Mouse (Mus musculus) kidney, adult 9 months (tissue): Measurements from ENCODE around the gene Rab5c.
A peak's percentile ranks its signal among the peaks of the same experiment; 100 is the strongest.

ENCODE experiments used
- DNase-seq: peaks from one replicate; pipeline ENCODE4 v3.0.0; 2022

The Rab5c gene

GRCm38 (mm10) chr11:100738066-100738604, at the start of gene Rab5c:
TSS of gene Rab5c (minus strand) at chr11:100738215.
- DNase-seq, result peak; percentile 100

- DNase-seq, result no peak
Observed at GRCm38 (mm10) chr11:100785774-100786173, 47.8 kb upstream of the Rab5c start.

- DNase-seq, result no peak
Observed at GRCm38 (mm10) chr11:100784286-100784685, 46.3 kb upstream of the Rab5c start.

- peak; percentile 96 for DNase-seq
Observed at GRCm38 (mm10) chr11:100782568-100782967, 44.6 kb upstream of the Rab5c start.

- peak; percentile 50 for DNase-seq
Observed at GRCm38 (mm10) chr11:100781763-100782475, 43.9 kb upstream of the Rab5c start.

GRCm38 (mm10) chr11:100780247-100780646, 42.2 kb upstream of the Rab5c start:
- no peak for DNase-seq

DNA sequence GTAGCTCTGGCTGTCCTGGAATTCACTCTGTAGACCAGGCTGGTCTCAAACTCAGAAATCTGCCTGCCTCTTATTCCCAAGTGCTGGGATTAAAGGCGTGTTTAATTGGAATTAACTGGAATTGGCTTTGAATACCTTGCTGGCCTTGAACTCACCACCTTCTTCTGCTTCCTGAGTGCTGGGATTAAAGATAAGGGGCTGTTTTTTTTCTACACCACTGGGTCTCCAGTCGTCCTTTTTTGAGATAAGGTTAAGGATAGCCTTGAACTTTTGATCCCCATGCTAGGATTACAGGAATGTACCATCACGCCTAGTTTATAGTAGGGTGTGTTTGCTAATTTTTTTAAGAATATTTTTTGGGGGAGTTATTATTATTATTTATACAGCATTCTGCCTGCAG, 40.1 kb upstream of the Rab5c start:
- DNase-seq, result no peak

DNA sequence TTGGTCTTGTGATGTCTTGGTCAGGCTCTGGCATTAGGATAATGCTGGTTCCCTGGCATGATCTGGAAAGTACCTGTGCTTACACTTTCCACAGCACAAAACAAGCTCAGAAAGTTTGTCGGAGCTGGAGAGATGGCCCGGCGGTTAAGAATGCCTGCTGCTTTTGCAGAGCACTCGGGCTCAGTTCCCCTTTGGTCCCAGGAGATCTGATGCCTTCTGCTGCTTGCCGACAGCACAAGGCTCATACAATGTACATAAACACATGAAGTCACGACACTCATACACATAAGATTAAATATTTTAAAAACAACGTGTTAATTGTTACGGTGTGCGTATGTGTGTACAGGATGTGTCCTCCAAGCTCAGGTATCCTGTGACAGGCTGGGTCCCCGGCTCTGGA, 37.9 kb upstream of the Rab5c start:
- no peak for DNase-seq

DNA sequence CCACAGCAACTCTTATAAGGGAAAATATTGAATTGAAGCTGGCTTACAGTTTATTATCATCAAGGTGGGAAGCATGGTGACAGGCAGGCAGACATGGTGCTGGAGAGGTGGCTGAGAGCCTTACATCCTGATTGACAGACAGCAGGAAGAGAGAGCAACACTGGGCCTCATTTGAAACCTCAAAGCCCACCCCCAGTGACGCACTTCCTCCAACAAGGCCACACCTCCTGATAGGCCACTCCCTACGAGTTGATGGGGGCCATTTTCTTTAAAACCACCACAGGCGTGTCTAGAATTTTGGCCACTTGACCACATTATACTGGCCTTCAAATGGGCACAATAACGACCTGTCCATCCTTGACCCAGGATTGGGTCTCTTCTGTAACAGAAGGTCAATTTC, 36.2 kb upstream of the Rab5c start:
- DNase-seq, result no peak

- DNase-seq, result peak; percentile 95
Observed at GRCm38 (mm10) chr11:100770646-100771408, 32.8 kb upstream of the Rab5c start, which contains the start of gene Ghdc. TSS of gene Ghdc (minus strand) at chr11:100770957.

DNA sequence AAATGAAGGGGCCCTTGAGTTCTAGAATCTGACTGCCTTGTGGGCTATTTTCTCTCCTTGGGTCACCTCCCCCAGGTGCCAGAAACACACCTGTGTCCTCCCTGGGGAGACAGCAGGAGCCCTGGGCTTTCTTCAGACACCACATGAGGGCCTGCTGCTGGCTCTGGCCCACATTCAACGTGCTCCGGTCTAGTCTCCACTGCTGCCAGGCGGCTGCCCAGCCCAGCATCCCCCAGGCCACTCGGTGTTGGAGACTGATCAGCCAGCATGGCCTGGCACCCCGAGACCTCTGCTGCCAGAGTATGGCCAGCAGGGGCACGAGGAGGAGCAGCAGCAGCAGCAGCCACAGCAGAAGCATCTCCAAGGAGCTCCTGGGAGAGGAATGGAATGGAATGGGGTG, 32.0 kb upstream of the Rab5c start:
- DNase-seq, result no peak

DNA sequence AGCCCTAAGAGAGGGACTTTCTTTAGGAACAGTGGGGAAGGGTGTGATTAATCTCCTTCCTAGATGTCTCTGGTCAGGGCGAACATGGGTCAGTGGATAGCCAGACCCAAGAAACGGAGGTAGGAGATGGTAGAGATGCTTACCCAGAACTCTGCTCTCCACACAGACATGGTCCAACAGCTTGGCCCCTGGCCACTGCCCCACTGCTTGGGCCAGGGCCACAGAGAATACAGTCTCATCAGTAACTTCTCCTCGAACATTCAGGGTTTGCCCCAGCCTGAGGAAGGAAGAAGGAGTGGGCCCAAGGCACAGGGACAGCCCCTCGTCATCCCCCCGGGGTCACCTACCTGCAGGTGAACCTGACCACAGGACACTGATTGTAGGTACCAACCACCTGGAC, 29.9 kb upstream of the Rab5c start:
- peak; percentile 64 for DNase-seq

- DNase-seq, result peak; percentile 80
Observed at GRCm38 (mm10) chr11:100766726-100767125, 28.7 kb upstream of the Rab5c start.

DNA sequence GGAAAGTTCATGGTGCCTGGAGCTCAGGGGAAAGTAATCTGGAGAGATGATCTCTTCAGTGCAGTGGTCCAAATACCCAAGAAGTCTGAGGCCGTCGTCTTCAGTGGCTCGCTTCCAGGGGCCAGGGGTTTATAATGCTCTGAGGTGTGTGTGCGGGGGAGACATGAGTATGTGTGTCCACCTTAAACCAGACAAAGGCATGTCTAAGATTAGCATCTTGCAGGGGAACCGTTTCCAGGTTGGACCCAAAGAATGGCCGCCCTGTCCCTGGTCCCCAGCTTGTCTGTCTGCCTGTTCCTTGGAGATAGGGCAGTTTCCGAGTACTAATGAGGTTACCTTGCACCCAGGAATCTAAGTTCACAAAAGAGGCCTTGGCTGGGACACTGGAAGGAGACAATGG, 24.8 kb upstream of the Rab5c start, which contains the start of gene Hcrt:
TSS of gene Hcrt (minus strand) at position 101 of the 400 bp plus-strand sequence.
- DNase-seq, result no peak

DNA sequence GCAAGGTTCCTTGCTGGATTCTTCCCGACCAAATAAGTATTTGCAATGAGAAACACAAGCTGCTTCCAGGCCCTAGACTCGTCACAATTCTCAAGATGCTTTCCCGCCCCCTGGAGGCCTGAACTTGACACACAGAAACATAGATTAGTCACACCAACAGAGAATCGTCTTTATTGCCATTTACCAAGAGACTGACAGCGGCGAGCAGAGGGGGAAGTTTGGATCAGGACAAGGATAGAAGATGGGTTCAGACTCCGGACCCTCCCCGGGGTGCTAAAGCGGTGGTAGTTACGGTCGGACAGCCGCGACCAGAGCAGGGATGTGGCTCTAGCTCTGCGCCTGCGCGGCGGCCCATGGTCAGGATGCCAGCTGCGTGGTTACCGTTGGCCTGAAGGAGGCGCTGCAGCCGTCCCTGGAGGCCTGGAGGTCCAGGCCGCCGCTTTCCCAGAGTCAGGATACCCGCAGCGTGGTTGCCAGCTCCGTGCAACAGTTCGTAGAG, 23.6 kb upstream of the Rab5c start:
- peak; percentile 88 for DNase-seq

GRCm38 (mm10) chr11:100759611-100760233, 21.7 kb upstream of the Rab5c start, which contains the start of gene Kcnh4:
TSS of gene Kcnh4 (minus strand) at chr11:100759942.
- peak; percentile 56 for DNase-seq

DNA sequence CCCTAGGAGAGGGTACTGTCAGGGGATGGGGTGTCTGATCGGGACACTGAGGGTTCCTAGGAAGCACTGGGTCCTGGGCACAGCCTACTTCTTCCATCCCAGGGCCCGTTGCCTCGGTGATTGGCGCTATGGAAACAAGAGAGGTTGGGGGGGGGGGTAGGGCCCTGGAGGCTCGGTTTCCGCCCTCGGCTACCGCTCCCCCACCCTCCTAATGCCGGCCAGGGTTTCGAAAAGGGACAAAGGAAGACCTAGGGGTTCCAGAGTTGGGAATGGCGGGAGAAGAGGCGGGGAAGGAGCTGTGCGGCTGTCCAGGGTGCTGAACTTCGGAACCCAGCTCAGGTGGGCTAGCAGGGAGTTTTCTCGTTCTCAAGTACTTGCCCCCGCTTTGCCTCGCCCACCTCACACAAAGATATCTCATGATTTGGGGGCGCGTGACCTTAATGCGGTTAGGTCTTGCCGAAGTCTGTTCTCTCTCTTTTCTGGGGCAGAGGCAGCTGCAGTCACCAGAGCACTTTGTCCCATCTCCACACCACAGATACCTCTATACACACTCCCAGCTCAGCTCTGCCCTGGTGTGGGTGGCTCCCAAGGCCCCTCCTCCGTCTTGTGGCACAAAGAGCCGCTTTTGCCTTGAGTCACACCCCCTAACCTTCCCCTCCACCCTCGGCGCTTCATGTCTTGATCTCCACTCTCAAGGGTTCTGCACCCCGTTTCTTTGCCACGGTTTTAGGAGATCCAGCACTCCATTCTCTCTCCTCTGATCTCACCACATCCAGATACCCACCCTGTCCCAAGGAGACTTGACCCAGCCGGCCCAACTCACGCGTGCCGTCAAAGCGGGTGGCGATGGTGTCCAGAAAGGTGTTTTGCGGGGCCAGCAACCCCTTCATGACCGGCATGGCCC, 20.9 kb upstream of the Rab5c start:
- DNase-seq, result no peak

- no peak for DNase-seq
Observed at GRCm38 (mm10) chr11:100757566-100757965, 19.6 kb upstream of the Rab5c start.

DNA sequence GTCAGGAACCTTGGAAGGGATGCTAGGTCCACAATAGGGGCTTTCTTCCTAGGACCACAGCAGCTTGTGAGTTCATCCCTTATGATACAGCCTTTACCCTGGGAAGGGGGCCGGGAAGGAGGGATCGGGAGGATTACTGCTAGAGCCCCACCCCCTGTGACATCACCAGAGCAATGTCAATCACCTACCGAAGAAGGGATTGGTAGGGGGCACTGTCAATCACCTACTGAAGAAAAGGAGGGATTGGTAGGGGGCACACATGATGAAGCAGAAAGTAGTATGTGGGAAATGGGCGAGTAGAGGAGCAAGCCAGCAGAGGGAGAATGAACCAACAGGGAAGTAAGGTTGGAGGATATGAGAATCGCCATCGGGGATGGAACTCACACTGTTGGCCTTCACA, 18.5 kb upstream of the Rab5c start:
- no peak for DNase-seq

GRCm38 (mm10) chr11:100754693-100755057, 16.7 kb upstream of the Rab5c start:
- no peak for DNase-seq

GRCm38 (mm10) chr11:100754021-100754692, 16.1 kb upstream of the Rab5c start:
- DNase-seq, result no peak

- no peak for DNase-seq
Observed at GRCm38 (mm10) chr11:100752294-100752693, 14.3 kb upstream of the Rab5c start.
